Mouse (Mus musculus) kidney, adult 2 months (tissue): Measurements from ENCODE around the gene Gm49601.

ENCODE experiments used
- CTCF ChIP-seq: fragments of 200-500 bp; conservative IDR thresholded peaks from 2 replicates; pipeline ENCODE4 v1.5.1; 2011; ENCODE audit warnings: low read depth, mild to moderate bottlenecking, control low read depth, low read length, moderate library complexity, mixed read lengths; ENCODE audit not compliant: insufficient read depth, insufficient read length
- POLR2A ChIP-seq: fragments of 200-500 bp; IDR thresholded peaks from one replicate; pipeline ENCODE4 v1.6.1; 2011; ENCODE audit warnings: low read depth, low read length, control low read depth

- no peak for TF ChIP-seq CTCF
- no peak for TF ChIP-seq POLR2A
Observed at GRCm38 (mm10) chr16:18642897-18643296, 16.7 kb upstream of the Gm49601 start.
